Comparison of ENCODE assay signal across 25 mouse cellular contexts in genomic region chr14:8113616-8114015, GRCm38 (mm10). TPM values are rescaled to one million over a fixed set of nuclear protein-coding genes. Genes with fewer than 3 reads are reported as not detected.
DNase-seq lines count a peak whose midpoint lies in the region; ATAC-seq and TF ChIP-seq lines count a peak whose summit lies in the region.
"Had no signal": no experiment of that assay in that cellular context is flagged by ENCODE, and none has a peak within 500 bp of the region (broad histone marks: within the 10 kb centered on the region; RNA-seq: fewer than 3 reads in every experiment).

No protein-coding gene starts in this region.

- no peak overlapping the region for H3K4me2 ChIP-seq in midbrain, embryonic 15.5 days
- no peak overlapping the region for H3K4me2 ChIP-seq in midbrain, embryonic 11.5 days
- H3K4me2 ChIP-seq: embryonic facial prominence, embryonic 13.5 days; forebrain, embryonic 12.5 days; forebrain, embryonic 15.5 days; heart, embryonic 12.5 days; heart, embryonic 15.5 days; hindbrain, embryonic 13.5 days; intestine, embryonic 15.5 days had no signal

- no peak overlapping the region for H3K27ac ChIP-seq in midbrain, embryonic 15.5 days
- no peak overlapping the region for H3K27ac ChIP-seq in midbrain, embryonic 11.5 days (ENCODE audit: low read depth, low read length)
- H3K27ac ChIP-seq in bone marrow, adult 2 months (ENCODE audit: control insufficient read depth, insufficient read depth, low read depth, low read length, poor library complexity) = peak overlapping the region; percentile 63
- H3K27ac ChIP-seq: embryonic facial prominence, embryonic 10.5 days; embryonic facial prominence, embryonic 13.5 days; forebrain, embryonic 12.5 days; forebrain, embryonic 15.5 days; heart, embryonic 15.5 days; hindbrain, embryonic 10.5 days; hindbrain, embryonic 13.5 days; intestine, embryonic 15.5 days had no signal

- no peak for TF ChIP-seq POLR2A in bone marrow, adult 2 months (IDR thresholded peaks at IDR 0.05; ENCODE audit: borderline replicate concordance, control insufficient read depth, low read depth, low read length)

- no peaks in the 10 kb centered on the region for H3K36me3 ChIP-seq in midbrain, embryonic 15.5 days (replicated peaks)
- no peaks in the 10 kb centered on the region for H3K36me3 ChIP-seq in midbrain, embryonic 11.5 days (ENCODE audit: control insufficient read depth, insufficient read depth, low read length)
- H3K36me3 ChIP-seq: embryonic facial prominence, embryonic 10.5 days; embryonic facial prominence, embryonic 13.5 days; forebrain, embryonic 12.5 days; forebrain, embryonic 15.5 days; heart, embryonic 12.5 days; heart, embryonic 15.5 days; hindbrain, embryonic 10.5 days; hindbrain, embryonic 13.5 days; intestine, embryonic 15.5 days had no signal

- no peak for TF ChIP-seq CTCF in bone marrow, adult 2 months (IDR thresholded peaks at IDR 0.05; ENCODE audit: control insufficient read depth, insufficient read depth, low read length)

- no peaks in the 10 kb centered on the region for H3K9me3 ChIP-seq in midbrain, embryonic 15.5 days
- no peaks in the 10 kb centered on the region for H3K9me3 ChIP-seq in midbrain, embryonic 11.5 days (ENCODE audit: control insufficient read depth, low read length)
- H3K9me3 ChIP-seq: embryonic facial prominence, embryonic 10.5 days; embryonic facial prominence, embryonic 13.5 days; forebrain, embryonic 12.5 days; forebrain, embryonic 15.5 days; heart, embryonic 12.5 days; heart, embryonic 15.5 days; hindbrain, embryonic 10.5 days; hindbrain, embryonic 13.5 days; intestine, embryonic 15.5 days had no signal

- H3K4me1 ChIP-seq in midbrain, embryonic 15.5 days = no peaks in the 10 kb centered on the region
- H3K4me1 ChIP-seq in midbrain, embryonic 11.5 days (ENCODE audit: control insufficient read depth, insufficient read depth, low read length) = no peaks in the 10 kb centered on the region
- peaks cover 6% of the 10 kb centered on the region; the same call in 1 of the 2 replicates for H3K4me1 ChIP-seq in bone marrow, adult 2 months (ENCODE audit: control insufficient read depth, insufficient read depth, low read length)
- H3K4me1 ChIP-seq: embryonic facial prominence, embryonic 10.5 days; embryonic facial prominence, embryonic 13.5 days; forebrain, embryonic 12.5 days; forebrain, embryonic 15.5 days; hindbrain, embryonic 10.5 days; hindbrain, embryonic 13.5 days; intestine, embryonic 15.5 days had no signal

- WGBS in midbrain, embryonic 15.5 days = 92% methylated on average over 2 of the region's 2 CpGs
- WGBS in midbrain, embryonic 11.5 days = 89% methylated on average over 2 of the region's 2 CpGs
- WGBS in bone marrow, adult 2 months = 86% methylated on average over 2 of the region's 2 CpGs

- DNase-seq in cerebellum, adult 11-12 months = peak; percentile 38
- DNase-seq in cerebellum, postnatal 25 days = no peak
- DNase-seq in midbrain, embryonic 11.5 days (ENCODE audit: low spot score, missing footprints) = no peak
- no peak for DNase-seq in testis, postnatal 10 days (ENCODE audit: low spot score)
- DNase-seq: adrenal gland, adult 2 months; adrenal gland, postnatal 14 days; cerebellum, postnatal 14 days; gastrocnemius, postnatal 25 days; heart, adult 18-20 months; heart, postnatal 10 days; heart, postnatal 36 days; kidney, adult 11 months had no signal

- no peak overlapping the region for H3K4me3 ChIP-seq in midbrain, embryonic 15.5 days
- no peak overlapping the region for H3K4me3 ChIP-seq in midbrain, embryonic 11.5 days (ENCODE audit: low read depth, low read length)
- no peak overlapping the region for H3K4me3 ChIP-seq in bone marrow, adult 2 months (replicated peaks; ENCODE audit: control insufficient read depth, low read depth, low read length)
- H3K4me3 ChIP-seq: embryonic facial prominence, embryonic 10.5 days; embryonic facial prominence, embryonic 13.5 days; erythroblast, embryonic 14.5 days; forebrain, embryonic 12.5 days; forebrain, embryonic 15.5 days; heart, embryonic 12.5 days; heart, embryonic 15.5 days; hindbrain, embryonic 10.5 days; hindbrain, embryonic 13.5 days; intestine, embryonic 15.5 days had no signal

- ATAC-seq in midbrain, embryonic 15.5 days (replicated peaks) = peak; percentile 41; the same call in 1 of the 2 replicates
- ATAC-seq in midbrain, embryonic 11.5 days (ENCODE audit: low FRiP score) = no peak
- ATAC-seq: forebrain, embryonic 15.5 days; hindbrain, embryonic 16.5 days; intestine, embryonic 15.5 days had no signal

- no peaks in the 10 kb centered on the region for H3K27me3 ChIP-seq in midbrain, embryonic 15.5 days (replicated peaks)
- no peaks in the 10 kb centered on the region for H3K27me3 ChIP-seq in midbrain, embryonic 11.5 days (ENCODE audit: control insufficient read depth, insufficient read depth, low read length)
- H3K27me3 ChIP-seq: embryonic facial prominence, embryonic 13.5 days; forebrain, embryonic 12.5 days; forebrain, embryonic 15.5 days; heart, embryonic 12.5 days; heart, embryonic 15.5 days; hindbrain, embryonic 13.5 days; intestine, embryonic 15.5 days had no signal

- no peak overlapping the region for H3K9ac ChIP-seq in midbrain, embryonic 15.5 days
- H3K9ac ChIP-seq in midbrain, embryonic 11.5 days (ENCODE audit: low read length) = no peak overlapping the region
- H3K9ac ChIP-seq: embryonic facial prominence, embryonic 13.5 days; forebrain, embryonic 12.5 days; forebrain, embryonic 15.5 days; heart, embryonic 12.5 days; heart, embryonic 15.5 days; hindbrain, embryonic 13.5 days; intestine, embryonic 15.5 days had no signal

RNA-seq across cellular contexts. Expression of gene Pxk, which starts 15.6 kb away (rescaled TPM):
- 66.0 and 67.5 TPM in 2 replicates for polyA plus RNA-seq in midbrain, embryonic 15.5 days (2015; fragmentation: Nextera tagmentation; extraction: Ambion mirVana)
- 23.2 and 23.4 TPM in 2 replicates for polyA plus RNA-seq in midbrain, embryonic 11.5 days (2014; fragmentation: Nextera tagmentation; extraction: Ambion mirVana)
- polyA plus RNA-seq in bone marrow, adult 2 months (2011; ENCODE audit: insufficient read depth, insufficient read length, low replicate concordance, missing spikeins) = 7.1 and 21.9 TPM in 2 replicates

RNA-seq across cellular contexts. Expression of gene Rpp14, which starts 33.4 kb away (rescaled TPM):
- 43.8 and 46.3 TPM in 2 replicates for polyA plus RNA-seq in midbrain, embryonic 15.5 days (2015; fragmentation: Nextera tagmentation; extraction: Ambion mirVana)
- 55.5 and 56.5 TPM in 2 replicates for polyA plus RNA-seq in midbrain, embryonic 11.5 days (2014; fragmentation: Nextera tagmentation; extraction: Ambion mirVana)
- 10.6 and 20.7 TPM in 2 replicates for polyA plus RNA-seq in bone marrow, adult 2 months (2011; ENCODE audit: insufficient read depth, insufficient read length, low replicate concordance, missing spikeins)

RNA-seq across cellular contexts. Expression of gene Pdhb, which starts 59.2 kb away (rescaled TPM):
- polyA plus RNA-seq in midbrain, embryonic 15.5 days (2015; fragmentation: Nextera tagmentation; extraction: Ambion mirVana) = 245 TPM in 2 replicates
- polyA plus RNA-seq in midbrain, embryonic 11.5 days (2014; fragmentation: Nextera tagmentation; extraction: Ambion mirVana) = 215 and 238 TPM in 2 replicates
- 60.0 and 77.9 TPM in 2 replicates for polyA plus RNA-seq in bone marrow, adult 2 months (2011; ENCODE audit: insufficient read depth, insufficient read length, low replicate concordance, missing spikeins)
